Mouse (Mus musculus) mammary gland, adult 2 months (tissue): ENCODE data around the gene Arhgap45. TPM values are rescaled to one million over a fixed set of nuclear protein-coding genes. Genes with fewer than 3 reads are reported as not detected.

Experiments
- polyA plus RNA-seq: library from polyadenylated mRNA; depleted of rRNA; stranded (reverse); fragments of >200 nt; gene quantifications from 2 replicates; pipeline ENCODE4 v1.2.3, GENCODE M21; 2012; ENCODE audit warnings: low replicate concordance; rRNA removed

Gene Arhgap45
- 152 and 343 TPM in 2 replicates for polyA plus RNA-seq

DNA sequence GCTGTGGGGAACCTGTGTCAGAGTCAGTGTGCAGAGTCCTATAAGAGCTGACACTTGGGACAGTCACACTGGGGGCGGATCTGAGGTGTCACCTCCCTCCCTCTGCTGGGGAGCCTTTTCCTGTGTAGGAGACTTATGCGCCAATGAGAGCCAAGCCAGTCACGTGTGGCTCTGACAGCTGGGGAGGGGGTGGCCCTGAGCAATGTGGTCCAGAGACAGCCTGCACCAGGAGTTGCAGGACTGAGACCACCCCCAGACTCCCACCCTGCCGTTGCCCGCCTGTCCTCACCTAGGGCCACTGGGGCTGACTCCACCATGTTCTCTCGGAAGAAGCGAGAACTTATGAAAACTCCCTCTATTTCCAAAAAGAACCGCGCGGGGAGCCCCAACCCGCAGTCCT lies at the start of gene Arhgap45:
Arhgap45 (plus strand) TSS at position 143 of the 400 bp plus-strand sequence.

GRCm38 (mm10) chr10:79970415-79971182 lies 45.9 kb upstream of the Arhgap45 start, which contains the start of gene Grin3b:
Grin3b (plus strand) TSS chr10:79970715.

DNA sequence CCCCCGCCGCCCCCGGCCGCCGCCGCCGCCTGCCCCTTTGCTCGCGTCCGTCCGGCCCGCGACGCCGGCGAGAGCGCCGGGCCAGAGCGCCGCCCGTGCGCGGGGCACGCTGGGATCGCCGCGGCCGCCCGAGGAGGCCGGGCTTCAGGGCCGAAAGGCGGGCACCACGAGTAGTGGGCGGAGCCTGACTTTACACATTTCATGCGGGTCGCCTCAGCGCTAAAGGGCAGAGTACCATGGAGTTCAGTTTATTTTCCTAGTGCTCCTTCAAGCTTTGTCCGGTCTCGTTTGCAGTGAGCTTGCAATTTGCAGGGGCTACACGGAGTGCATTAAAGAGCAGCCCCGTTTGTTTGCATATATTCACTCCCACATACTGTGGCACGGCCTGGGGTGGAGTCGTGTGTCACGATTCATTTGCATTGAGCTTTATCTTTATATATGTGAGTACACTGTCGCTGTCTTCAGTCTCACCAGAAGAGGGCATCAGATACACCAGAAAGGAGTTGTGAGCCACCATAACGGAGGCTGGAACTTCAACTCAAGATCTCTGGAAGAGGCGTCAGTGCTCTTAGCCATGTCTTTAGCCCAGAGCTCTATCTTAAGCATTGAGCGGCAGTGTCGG lies 32.1 kb upstream of the Arhgap45 start, which contains the start of gene Tmem259:
Tmem259 (minus strand) TSS at position 136 of the 622 bp plus-strand sequence.

DNA sequence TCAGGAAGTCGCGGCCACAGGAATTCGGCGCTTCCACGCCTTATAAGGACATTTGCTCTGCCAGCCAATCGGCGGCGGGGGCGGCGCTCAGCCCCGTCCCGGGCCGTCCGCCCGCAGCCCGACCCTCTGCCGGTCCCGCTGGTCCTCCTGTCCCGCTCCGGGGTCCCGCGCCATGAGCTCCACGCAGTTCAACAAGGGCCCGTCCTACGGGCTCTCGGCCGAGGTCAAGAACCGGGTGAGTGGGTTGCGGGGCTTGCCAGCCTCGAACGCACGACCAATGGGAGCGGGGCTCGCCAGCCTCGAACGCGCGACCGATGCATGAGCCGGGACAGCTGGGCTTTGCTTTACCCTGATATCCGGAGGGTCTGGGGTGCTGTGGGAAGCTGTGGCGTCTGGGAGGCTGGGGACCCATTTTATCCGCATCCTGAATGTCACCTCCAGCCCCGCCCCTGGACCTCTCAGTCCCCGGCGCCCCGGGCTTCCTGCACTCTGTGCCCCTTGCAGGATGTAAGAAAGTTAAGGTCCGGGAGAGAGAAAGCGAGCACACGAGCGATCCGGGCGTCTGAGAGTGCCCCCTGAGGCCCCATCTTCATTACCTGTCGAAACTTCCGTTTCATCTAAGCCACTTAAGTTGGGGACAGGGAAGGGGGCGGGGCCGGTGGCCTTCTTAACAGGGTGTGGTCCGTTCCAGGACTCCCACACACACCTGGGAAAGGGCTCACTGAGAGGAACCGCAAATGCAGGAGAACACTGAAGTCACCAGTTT lies 27.8 kb upstream of the Arhgap45 start, which contains the start of gene Cnn2:
Cnn2 (plus strand) TSS at position 79 of the 766 bp plus-strand sequence.

DNA sequence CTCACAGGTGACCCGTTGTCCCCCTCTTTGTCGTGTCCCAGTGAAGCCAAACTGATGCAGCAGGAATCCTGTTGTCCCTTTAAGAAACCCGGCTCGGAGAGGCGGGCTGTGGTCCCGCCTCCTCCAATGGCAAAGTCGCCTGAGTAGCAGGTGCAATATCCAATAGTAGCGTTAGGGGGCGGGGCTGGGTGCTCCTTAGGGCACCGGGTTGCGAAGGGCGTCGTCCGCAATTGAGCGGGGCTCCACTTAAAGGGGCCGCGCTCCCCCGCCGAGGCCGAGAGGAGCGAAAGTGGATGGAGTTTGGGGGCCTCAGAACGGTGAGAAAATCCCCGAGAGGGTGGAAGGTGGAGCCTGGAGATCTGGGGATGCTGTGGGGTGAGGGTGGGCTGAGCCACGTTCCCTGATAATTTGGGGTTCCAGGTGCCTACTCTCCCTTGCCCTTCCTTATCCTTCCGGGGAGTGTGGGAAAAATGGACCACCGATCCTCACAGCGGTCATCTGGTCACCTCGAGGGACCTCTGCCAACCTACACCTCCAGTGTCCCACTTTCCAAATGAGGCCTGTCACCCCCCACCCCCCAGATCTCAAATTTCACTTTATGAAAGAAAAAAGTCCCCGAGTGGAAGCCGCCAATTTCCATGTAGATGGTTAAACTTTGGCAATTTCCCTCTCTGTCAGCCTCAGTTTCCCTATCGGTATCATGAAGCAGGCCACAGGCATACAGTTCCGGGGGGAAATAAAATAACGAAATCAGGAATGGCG lies 20.0 kb upstream of the Arhgap45 start, which contains the start of gene Abca7:
Abca7 (plus strand) TSS at position 223 of the 762 bp plus-strand sequence.

GRCm38 (mm10) chr10:80039559-80039979 lies 23.1 kb downstream of the Arhgap45 start, which contains the start of gene Polr2e:
Polr2e (minus strand) TSS chr10:80039795.

DNA sequence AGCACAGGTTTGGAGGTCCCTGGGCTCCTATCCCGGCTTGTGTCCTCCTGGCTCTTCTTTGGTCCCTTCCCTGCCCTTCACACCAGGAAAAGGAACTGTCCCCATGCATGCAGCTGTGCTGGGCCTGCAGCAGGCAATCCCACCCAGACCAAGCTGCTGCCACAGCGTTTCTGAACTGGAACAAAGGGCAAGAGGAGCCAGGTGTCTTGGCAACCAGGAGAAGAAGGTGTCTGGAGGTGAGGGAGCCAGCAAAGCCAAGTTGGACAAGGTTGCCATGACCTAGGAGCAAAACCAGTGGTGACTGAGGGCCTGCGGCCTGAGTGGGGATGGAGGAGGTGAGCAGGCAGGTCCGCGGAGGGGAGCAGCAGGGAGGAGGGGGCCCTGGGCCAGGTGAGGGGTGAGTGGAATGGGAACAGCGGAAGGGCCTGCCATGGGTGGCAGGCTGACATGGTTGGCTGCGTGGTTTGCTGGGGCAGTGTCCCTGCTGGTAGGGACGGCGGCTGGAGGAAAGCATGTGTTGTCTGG lies 30.6 kb downstream of the Arhgap45 start, which contains the start of gene Gpx4:
Gpx4 (plus strand) TSS at position 126 of the 525 bp plus-strand sequence.

Other genes with a start within 250 kb of the Arhgap45 start
- gene Rnf126, start 249.7 kb upstream of the Arhgap45 start, polyA plus RNA-seq = 91.7 and 212 TPM in 2 replicates
- 19.5 and 24.6 TPM in 2 replicates for gene Fstl3, start 239.4 kb upstream of the Arhgap45 start, polyA plus RNA-seq
- gene Prss57, start 225.7 kb upstream of the Arhgap45 start, polyA plus RNA-seq = 0.26 and 0.27 TPM in 2 replicates
- gene Palm, start 223.1 kb upstream of the Arhgap45 start, polyA plus RNA-seq = 49.2 and 87.4 TPM in 2 replicates
- gene Misp, start 195.7 kb upstream of the Arhgap45 start, polyA plus RNA-seq = 1.3 TPM in 2 replicates
- gene Ptbp1, start 162.2 kb upstream of the Arhgap45 start, polyA plus RNA-seq = 163 and 219 TPM in 2 replicates
- 17.2 and 40.5 TPM in 2 replicates for gene Prtn3, start 142.2 kb upstream of the Arhgap45 start, polyA plus RNA-seq
- gene Plppr3, start 142.0 kb upstream of the Arhgap45 start, polyA plus RNA-seq = 29.8 and 33.3 TPM in 2 replicates
- 3.4 and 5.8 TPM in 2 replicates for gene Elane, start 130.4 kb upstream of the Arhgap45 start, polyA plus RNA-seq
- 26,645 and 44,997 TPM in 2 replicates for gene Cfd, start 125.8 kb upstream of the Arhgap45 start, polyA plus RNA-seq
- gene Med16, start 107.7 kb upstream of the Arhgap45 start, polyA plus RNA-seq = 66.2 and 92.4 TPM in 2 replicates
- gene Gm26602, start 105.8 kb upstream of the Arhgap45 start, polyA plus RNA-seq = not detected in 2 replicates
- 9.0 and 14.4 TPM in 2 replicates for gene Kiss1r, start 99.7 kb upstream of the Arhgap45 start, polyA plus RNA-seq
- gene R3hdm4, start 95.4 kb upstream of the Arhgap45 start, polyA plus RNA-seq = 194 and 208 TPM in 2 replicates
- 5.2 and 16.6 TPM in 2 replicates for gene Arid3a, start 89.6 kb upstream of the Arhgap45 start, polyA plus RNA-seq
- gene Wdr18, start 56.5 kb upstream of the Arhgap45 start, polyA plus RNA-seq = 47.1 and 52.1 TPM in 2 replicates
- gene Grin3b, start 45.9 kb upstream of the Arhgap45 start, polyA plus RNA-seq = 0.10 and 0.30 TPM in 2 replicates
- gene Tmem259, start 32.3 kb upstream of the Arhgap45 start, polyA plus RNA-seq = 304 and 505 TPM in 2 replicates
- 138 and 301 TPM in 2 replicates for gene Cnn2, start 28.1 kb upstream of the Arhgap45 start, polyA plus RNA-seq
- gene Abca7, start 20.2 kb upstream of the Arhgap45 start, polyA plus RNA-seq = 23.5 and 40.2 TPM in 2 replicates
- gene Polr2e, start 23.1 kb downstream of the Arhgap45 start, polyA plus RNA-seq = 129 and 172 TPM in 2 replicates
- gene Gpx4, start 30.5 kb downstream of the Arhgap45 start, polyA plus RNA-seq = 1,265 and 1,308 TPM in 2 replicates
- gene Sbno2, start 88.9 kb downstream of the Arhgap45 start, polyA plus RNA-seq = 106 and 161 TPM in 2 replicates
- 164 and 186 TPM in 2 replicates for gene Stk11, start 99.2 kb downstream of the Arhgap45 start, polyA plus RNA-seq
- gene Atp5d, start 122.0 kb downstream of the Arhgap45 start, polyA plus RNA-seq = 1,044 and 2,712 TPM in 2 replicates
- 27.7 and 53.0 TPM in 2 replicates for gene Cbarp, start 124.2 kb downstream of the Arhgap45 start, polyA plus RNA-seq
- 83.5 and 239 TPM in 2 replicates for gene Midn, start 131.6 kb downstream of the Arhgap45 start, polyA plus RNA-seq
- gene Cirbp, start 149.3 kb downstream of the Arhgap45 start, polyA plus RNA-seq = 93.4 and 153 TPM in 2 replicates
- 11.7 and 15.0 TPM in 2 replicates for gene 1600002K03Rik, start 156.3 kb downstream of the Arhgap45 start, polyA plus RNA-seq
- 5.0 and 12.1 TPM in 2 replicates for gene Efna2, start 162.8 kb downstream of the Arhgap45 start, polyA plus RNA-seq
- 45.9 and 46.8 TPM in 2 replicates for gene Mum1, start 209.8 kb downstream of the Arhgap45 start, polyA plus RNA-seq
- gene Ndufs7, start 232.5 kb downstream of the Arhgap45 start, polyA plus RNA-seq = 857 and 948 TPM in 2 replicates
- gene Gamt, start 244.4 kb downstream of the Arhgap45 start, polyA plus RNA-seq = 41.6 and 54.2 TPM in 2 replicates
- gene Dazap1, start 244.8 kb downstream of the Arhgap45 start, polyA plus RNA-seq = 40.3 and 92.4 TPM in 2 replicates